Comparison of ENCODE assay signal across 18 mouse cellular contexts in the genomic region with DNA sequence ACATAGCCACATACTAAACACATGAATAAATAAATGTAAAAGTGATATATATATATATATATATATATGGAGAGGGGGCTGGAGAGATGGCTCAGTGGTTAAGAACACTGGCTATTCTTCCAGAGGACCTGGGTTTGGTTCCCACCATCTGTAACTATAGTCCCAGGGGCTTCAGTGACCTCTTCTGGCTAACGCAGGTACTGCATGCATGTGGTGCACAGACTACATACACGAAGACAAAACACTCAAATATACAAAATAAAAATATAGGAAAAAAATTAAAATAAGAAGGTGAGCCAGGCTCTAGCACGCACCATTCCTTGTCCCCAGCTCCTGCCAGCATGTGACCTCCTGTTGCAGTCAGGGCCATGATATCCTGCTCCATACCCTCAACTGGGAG.
DNase-seq lines count a peak whose midpoint lies in the region; ATAC-seq and TF ChIP-seq lines count a peak whose summit lies in the region.
"Had no signal": no experiment of that assay in that cellular context is flagged by ENCODE, and none has a peak within 500 bp of the region (broad histone marks: within the 10 kb centered on the region; RNA-seq: fewer than 3 reads in every experiment).

No protein-coding gene starts in this region.

- H3K9me3 ChIP-seq in liver, postnatal 0 days (ENCODE audit: low read length): no peaks in the 10 kb centered on the region; the same call in 1 of the 2 replicates
- H3K9me3 ChIP-seq: midbrain, embryonic 15.5 days; neural tube, embryonic 12.5 days had no signal

- no peak overlapping the region for H3K9ac ChIP-seq in liver, postnatal 0 days (replicated peaks)
- H3K9ac ChIP-seq: heart, embryonic 13.5 days; limb, embryonic 12.5 days; midbrain, embryonic 15.5 days; neural tube, embryonic 12.5 days had no signal

- H3K36me3 ChIP-seq in liver, postnatal 0 days (replicated peaks; ENCODE audit: insufficient read depth, low read length): peaks cover 38% of the 10 kb centered on the region

- intact Hi-C loops in gastrocnemius, adult 2 months (cut with DNase I): no loop called here
- intact Hi-C loops in gastrocnemius, postnatal 14 days (cut with DNase I; ENCODE audit: low total_unique reads): no loop called here
- intact Hi-C loops in left cerebral cortex, postnatal 14 days (cut with DNase I): no loop called here

- H3K27me3 ChIP-seq in liver, postnatal 0 days (ENCODE audit: insufficient read depth, low read length): no peaks in the 10 kb centered on the region
- H3K27me3 ChIP-seq: heart, embryonic 13.5 days; limb, embryonic 12.5 days; midbrain, embryonic 15.5 days; neural tube, embryonic 12.5 days had no signal

- ATAC-seq in liver, postnatal 0 days: no peak
- ATAC-seq: forebrain, embryonic 14.5 days; midbrain, embryonic 15.5 days had no signal

- H3K4me1 ChIP-seq in liver, postnatal 0 days (ENCODE audit: insufficient read depth): no peaks in the 10 kb centered on the region
- H3K4me1 ChIP-seq: heart, embryonic 13.5 days; limb, embryonic 12.5 days; midbrain, embryonic 15.5 days; neural tube, embryonic 12.5 days had no signal

- H3K4me3 ChIP-seq in gastrocnemius, adult 2 months: no peak overlapping the region
- no peak overlapping the region for H3K4me3 ChIP-seq in liver, postnatal 0 days (ENCODE audit: low read depth, low read length)
- H3K4me3 ChIP-seq: heart, embryonic 13.5 days; limb, embryonic 12.5 days; midbrain, embryonic 15.5 days; neural tube, embryonic 12.5 days had no signal

- peak; percentile 34; the same call in 1 of the 2 replicates for TF ChIP-seq CTCF in gastrocnemius, adult 2 months (IDR thresholded peaks at IDR 0.05)
- TF ChIP-seq CTCF in liver, postnatal 0 days (IDR thresholded peaks at IDR 0.05; ENCODE audit: low read depth): peak; percentile 41

- no peak for TF ChIP-seq EP300 in liver, postnatal 0 days (IDR thresholded peaks at IDR 0.05; ENCODE audit: low read depth)

- H3K27ac ChIP-seq in gastrocnemius, adult 2 months: no peak overlapping the region
- no peak overlapping the region for H3K27ac ChIP-seq in liver, postnatal 0 days (ENCODE audit: low read depth)
- H3K27ac ChIP-seq: heart, embryonic 13.5 days; limb, embryonic 12.5 days; midbrain, embryonic 15.5 days; neural tube, embryonic 12.5 days had no signal

- WGBS in liver, postnatal 0 days (ENCODE audit: insufficient replicate concordance): 90% methylated on average over 3 of the region's 3 CpGs

- DNase-seq in gastrocnemius, adult 2 months: no peak
- DNase-seq in gastrocnemius, postnatal 14 days: no peak
- DNase-seq in liver, postnatal 0 days: no peak
- DNase-seq in liver: no peak
- peak; percentile 9 to 33 for DNase-seq in thymus, postnatal 36 days
- DNase-seq in thymus, adult 18-20 months: no peak
- DNase-seq in ovary, adult 18-20 months (ENCODE audit: low spot score): no peak
- DNase-seq in left cerebral cortex, postnatal 14 days (ENCODE audit: low spot score in 2 of 2): no peak
- DNase-seq: cerebellum, adult 18-20 months; kidney, adult 18-20 months; kidney, postnatal 36 days; layer of hippocampus, postnatal 36 days; spleen, adult 18-20 months had no signal

- H3K4me2 ChIP-seq in liver, postnatal 0 days (ENCODE audit: low read depth, low read length): no peak overlapping the region
- H3K4me2 ChIP-seq: heart, embryonic 13.5 days; limb, embryonic 12.5 days; midbrain, embryonic 15.5 days; neural tube, embryonic 12.5 days had no signal

Comparison
In these comparisons a context has a peak if more than half of its experiments do, and no peak if none do; other contexts are left out.
1. DNase-seq: peak in thymus, postnatal 36 days (2 of 2); none in gastrocnemius, adult 2 months (single experiment), gastrocnemius, postnatal 14 days (single experiment), liver, postnatal 0 days (single experiment), liver (single experiment), thymus, adult 18-20 months (0 of 2), ovary, adult 18-20 months (single experiment) and left cerebral cortex, postnatal 14 days (0 of 2).